ENCODE assay signal across 8 mouse cellular contexts in the genomic region with DNA sequence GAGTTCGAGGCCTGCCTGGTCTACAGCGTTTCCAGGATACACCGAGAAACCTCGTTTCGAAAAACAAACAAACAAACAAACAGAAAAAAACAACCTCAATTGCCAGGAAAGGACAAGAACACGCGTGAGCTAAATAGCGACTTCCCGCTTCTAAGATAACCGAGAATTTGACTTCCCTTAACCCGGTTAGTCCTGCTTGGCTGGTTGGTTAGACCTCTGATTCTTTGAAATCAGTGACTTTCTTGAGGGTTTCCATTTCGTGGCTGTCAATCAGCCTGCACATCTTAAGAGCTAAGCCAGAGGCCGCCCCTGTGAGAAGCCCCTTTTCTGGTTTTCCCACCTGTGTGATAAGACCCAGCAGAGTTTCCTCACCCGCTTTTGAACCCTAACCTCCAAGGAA. TPM values are rescaled to one million over a fixed set of nuclear protein-coding genes. Genes with fewer than 3 reads are reported as not detected.
DNase-seq lines count a peak whose midpoint lies in the region; ATAC-seq and TF ChIP-seq lines count a peak whose summit lies in the region.

No protein-coding gene starts in this region.

- no peak for ATAC-seq in embryonic facial prominence, embryonic 14.5 days (ENCODE audit: low read depth)
- no peak for ATAC-seq in limb, embryonic 13.5 days (ENCODE audit: low FRiP score, low read depth)

- DNase-seq in heart, adult 11 months, result peak; percentile 72
- DNase-seq in heart, postnatal 4 days, result no peak
- peak; percentile 6 to 8 for DNase-seq in B cell, adult 2 months
- peak; percentile 54 for DNase-seq in embryonic facial prominence, embryonic 14.5 days (ENCODE audit: low spot score)
- DNase-seq in frontal cortex, postnatal 14 days (ENCODE audit: low spot score in 2 of 2), result no peak
- DNase-seq in urinary bladder, postnatal 10 days (ENCODE audit: low spot score), result no peak

- no peak for TF ChIP-seq POLR2A in small intestine, adult 2 months (IDR thresholded peaks at IDR 0.05; ENCODE audit: low read depth, low read length)

- 20% methylated on average over 14 of the region's 14 CpGs for WGBS in embryonic facial prominence, embryonic 14.5 days
- WGBS in limb, embryonic 13.5 days, result 23% methylated on average over 14 of the region's 14 CpGs
- 6% methylated on average over 14 of the region's 14 CpGs for WGBS in small intestine, adult 2 months

- TF ChIP-seq CTCF in small intestine, adult 2 months (IDR thresholded peaks at IDR 0.05; ENCODE audit: extremely low read depth, insufficient read length, insufficient replicate concordance, low read depth, low read length), result no peak

- H3K9ac ChIP-seq in embryonic facial prominence, embryonic 14.5 days (ENCODE audit: low read depth, low read length), result peak overlapping the region; percentile 93
- peak overlapping the region; percentile 94 for H3K9ac ChIP-seq in limb, embryonic 13.5 days

- H3K4me1 ChIP-seq in embryonic facial prominence, embryonic 14.5 days (ENCODE audit: control insufficient read depth, insufficient read depth, low read length), result peaks cover 10% of the 10 kb centered on the region; the same call in 1 of the 2 replicates
- peaks cover 13% of the 10 kb centered on the region for H3K4me1 ChIP-seq in limb, embryonic 13.5 days
- no peaks in the 10 kb centered on the region; the same call in 1 of the 2 replicates for H3K4me1 ChIP-seq in small intestine, adult 2 months (ENCODE audit: control insufficient read depth, insufficient read depth, insufficient read length, low read length)

- peak overlapping the region; percentile 85 for H3K4me3 ChIP-seq in embryonic facial prominence, embryonic 14.5 days (ENCODE audit: low read depth, low read length)
- peak overlapping the region; percentile 79 for H3K4me3 ChIP-seq in limb, embryonic 13.5 days
- H3K4me3 ChIP-seq in small intestine, adult 2 months (ENCODE audit: low read depth, low read length), result peak overlapping the region; percentile 89

- 0 out of 2 replicates have a peak overlapping the region, but pooled peaks have one; percentile 90 for H3K27ac ChIP-seq in embryonic facial prominence, embryonic 14.5 days (replicated peaks; ENCODE audit: low read depth, low read length)
- no peak overlapping the region for H3K27ac ChIP-seq in limb, embryonic 13.5 days
- H3K27ac ChIP-seq in small intestine, adult 2 months (ENCODE audit: insufficient read depth, low read depth, low read length), result no peak overlapping the region

- H3K9me3 ChIP-seq in embryonic facial prominence, embryonic 14.5 days (ENCODE audit: control insufficient read depth, low read length), result no peaks in the 10 kb centered on the region
- no peaks in the 10 kb centered on the region for H3K9me3 ChIP-seq in limb, embryonic 13.5 days

- H3K4me2 ChIP-seq in embryonic facial prominence, embryonic 14.5 days (ENCODE audit: low read depth, low read length), result peak overlapping the region; percentile 77
- peak overlapping the region; percentile 79 for H3K4me2 ChIP-seq in limb, embryonic 13.5 days (replicated peaks)

- H3K27me3 ChIP-seq in embryonic facial prominence, embryonic 14.5 days (replicated peaks; ENCODE audit: control insufficient read depth, insufficient read depth, low read length), result no peaks in the 10 kb centered on the region
- no peaks in the 10 kb centered on the region for H3K27me3 ChIP-seq in limb, embryonic 13.5 days
- H3K27me3 ChIP-seq in small intestine, adult 2 months (ENCODE audit: control insufficient read depth, insufficient read depth, low read length), result no peaks in the 10 kb centered on the region

- no peaks in the 10 kb centered on the region for H3K36me3 ChIP-seq in embryonic facial prominence, embryonic 14.5 days (ENCODE audit: control insufficient read depth, insufficient read depth, low read length)
- H3K36me3 ChIP-seq in limb, embryonic 13.5 days, result peaks cover 4% of the 10 kb centered on the region
- no peaks in the 10 kb centered on the region for H3K36me3 ChIP-seq in small intestine, adult 2 months (ENCODE audit: control insufficient read depth, insufficient read depth, low read length)

RNA-seq across cellular contexts. Expression of gene Clcc1, which starts 0.9 kb away (rescaled TPM):
- total RNA-seq in heart, postnatal 4 days (2021), result 10 to 100 TPM; 29.4 to 33.6 TPM
- 67.4 and 79.9 TPM in 2 replicates for polyA plus RNA-seq in embryonic facial prominence, embryonic 14.5 days (2014; fragmentation: Nextera tagmentation; extraction: Ambion mirVana)
- polyA plus RNA-seq in limb, embryonic 13.5 days (2015; fragmentation: Nextera tagmentation; extraction: Ambion mirVana), result 88.4 and 91.0 TPM in 2 replicates
- 7.3 and 17.7 TPM in 2 replicates for polyA plus RNA-seq in small intestine, adult 2 months (2012; rRNA removed)

Comparison
In these comparisons a context has a peak if more than half of its experiments do, and no peak if none do; other contexts are left out.
1. DNase-seq: peak in heart, adult 11 months (single experiment), B cell, adult 2 months (2 of 2) and embryonic facial prominence, embryonic 14.5 days (single experiment); none in heart, postnatal 4 days (single experiment), frontal cortex, postnatal 14 days (0 of 2) and urinary bladder, postnatal 10 days (single experiment).
2. Peak in every context shown above with its lines, with median percentiles within 50 percentile points of each other: H3K4me3 ChIP-seq.